Mouse (Mus musculus) thymus, adult 2 months (tissue): ENCODE measurements around the gene Sptssb.

Source experiments
- CTCF ChIP-seq: fragments of 200-500 bp; IDR thresholded peaks from 2 replicates; pipeline ENCODE4 v1.5.1; 2012; ENCODE audit warnings: mild to moderate bottlenecking, control low read depth, low read length, moderate library complexity, borderline replicate concordance; ENCODE audit not compliant: control insufficient read depth, poor library complexity, insufficient read depth; ENCODE audit errors: extremely low read depth
- POLR2A ChIP-seq: fragments of 200-500 bp; IDR thresholded peaks from 2 replicates; pipeline ENCODE4 v1.6.1; 2012; ENCODE audit warnings: mild to moderate bottlenecking, low read length, control low read depth, moderate library complexity; ENCODE audit not compliant: control insufficient read depth, poor library complexity, insufficient read depth; ENCODE audit errors: extremely low read depth

DNA sequence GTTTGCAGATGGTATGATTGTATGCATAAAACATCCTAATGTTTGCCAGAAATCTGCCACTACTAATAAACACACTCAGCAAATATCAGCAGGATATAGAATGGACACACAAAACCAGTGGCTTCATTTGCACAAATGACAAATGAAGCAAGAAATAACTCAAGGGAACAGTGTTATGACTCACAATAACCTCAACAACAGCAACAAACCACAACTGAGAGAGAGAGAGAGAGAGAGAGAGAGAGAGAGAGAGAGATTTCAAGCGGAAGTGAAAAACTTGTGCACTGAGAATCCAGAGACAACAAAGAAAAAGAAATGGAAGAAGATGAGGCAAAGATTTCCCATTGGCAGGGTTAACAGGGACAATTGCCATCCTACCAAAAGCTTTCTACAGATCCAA, 35.2 kb downstream of the Sptssb start:
- TF ChIP-seq CTCF (no peak), POLR2A (no peak)
